Comparison of ENCODE assay signal across 21 mouse cellular contexts in genomic region chr13:115910866-115911449, GRCm38 (mm10).
DNase-seq lines count a peak whose midpoint lies in the region; ATAC-seq lines count a peak whose summit lies in the region.
"Had no signal": no experiment of that assay in that cellular context is flagged by ENCODE, and none has a peak within 500 bp of the region (broad histone marks: within the 10 kb centered on the region; RNA-seq: fewer than 3 reads in every experiment).

No protein-coding gene starts in this region.

- H3K9me3 ChIP-seq in forebrain, embryonic 11.5 days (ENCODE audit: control insufficient read depth, low read length) = no peaks in the 10 kb centered on the region
- H3K9me3 ChIP-seq in forebrain, embryonic 10.5 days = no peaks in the 10 kb centered on the region
- H3K9me3 ChIP-seq in forebrain, embryonic 14.5 days (replicated peaks; ENCODE audit: control insufficient read depth, low read length) = no peaks in the 10 kb centered on the region
- no peaks in the 10 kb centered on the region for H3K9me3 ChIP-seq in hindbrain, embryonic 15.5 days
- H3K9me3 ChIP-seq in midbrain, embryonic 16.5 days (replicated peaks; ENCODE audit: control insufficient read depth, low read length, poor library complexity, severe bottlenecking) = no peaks in the 10 kb centered on the region
- H3K9me3 ChIP-seq: embryonic facial prominence, embryonic 13.5 days; limb, embryonic 15.5 days; liver, embryonic 15.5 days had no signal

- no peak overlapping the region for H3K9ac ChIP-seq in forebrain, embryonic 11.5 days (ENCODE audit: low read length)
- H3K9ac ChIP-seq in forebrain, embryonic 14.5 days (ENCODE audit: low read length) = no peak overlapping the region
- no peak overlapping the region for H3K9ac ChIP-seq in hindbrain, embryonic 15.5 days
- H3K9ac ChIP-seq in midbrain, embryonic 16.5 days (ENCODE audit: low read depth, low read length) = no peak overlapping the region
- H3K9ac ChIP-seq: embryonic facial prominence, embryonic 13.5 days; limb, embryonic 15.5 days; liver, embryonic 15.5 days had no signal

- no peak overlapping the region for H3K4me2 ChIP-seq in forebrain, embryonic 11.5 days (ENCODE audit: low read depth, low read length, severe bottlenecking)
- H3K4me2 ChIP-seq in forebrain, embryonic 14.5 days (ENCODE audit: low read length) = peak overlapping the region; percentile 23; the same call in 1 of the 2 replicates
- peak overlapping the region; percentile 35 for H3K4me2 ChIP-seq in hindbrain, embryonic 15.5 days
- H3K4me2 ChIP-seq in midbrain, embryonic 16.5 days (ENCODE audit: low read length) = peak overlapping the region; percentile 41
- H3K4me2 ChIP-seq: embryonic facial prominence, embryonic 13.5 days; limb, embryonic 15.5 days; liver, embryonic 15.5 days had no signal

- H3K27ac ChIP-seq in forebrain, embryonic 11.5 days (ENCODE audit: low read depth, low read length) = no peak overlapping the region
- no peak overlapping the region for H3K27ac ChIP-seq in forebrain, embryonic 10.5 days
- no peak overlapping the region for H3K27ac ChIP-seq in forebrain, embryonic 14.5 days (ENCODE audit: low read depth, low read length)
- H3K27ac ChIP-seq in hindbrain, embryonic 15.5 days (replicated peaks) = no peak overlapping the region
- H3K27ac ChIP-seq in midbrain, embryonic 16.5 days (ENCODE audit: low read length) = peak overlapping the region; percentile 46; the same call in 1 of the 2 replicates
- H3K27ac ChIP-seq: embryonic facial prominence, embryonic 13.5 days; layer of hippocampus, adult 2 months; limb, embryonic 15.5 days; liver, embryonic 15.5 days had no signal

- peak; percentile 78 for ATAC-seq in forebrain, embryonic 11.5 days (replicated peaks; ENCODE audit: low FRiP score)
- ATAC-seq in forebrain, embryonic 14.5 days = peak; percentile 78
- peak; percentile 71; the same call in 1 of the 2 replicates for ATAC-seq in hindbrain, embryonic 15.5 days (ENCODE audit: low FRiP score, low read depth)
- ATAC-seq in midbrain, embryonic 16.5 days = peak; percentile 87

- WGBS in forebrain, embryonic 11.5 days = 19% methylated on average over 8 of the region's 8 CpGs
- WGBS in forebrain, embryonic 10.5 days = 34% methylated on average over 8 of the region's 8 CpGs
- WGBS in forebrain, embryonic 14.5 days = 4% methylated on average over 8 of the region's 8 CpGs
- WGBS in hindbrain, embryonic 15.5 days = 28% methylated on average over 8 of the region's 8 CpGs
- WGBS in midbrain, embryonic 16.5 days = 16% methylated on average over 8 of the region's 8 CpGs

- H3K4me3 ChIP-seq in forebrain, embryonic 11.5 days (ENCODE audit: low read depth, low read length) = no peak overlapping the region
- H3K4me3 ChIP-seq in forebrain, embryonic 10.5 days = no peak overlapping the region
- H3K4me3 ChIP-seq in forebrain, embryonic 14.5 days (ENCODE audit: low read depth, low read length) = no peak overlapping the region
- no peak overlapping the region for H3K4me3 ChIP-seq in hindbrain, embryonic 15.5 days
- 0 out of 2 replicates have a peak overlapping the region, but pooled peaks have one; percentile 5 for H3K4me3 ChIP-seq in midbrain, embryonic 16.5 days (ENCODE audit: low read depth, low read length)
- H3K4me3 ChIP-seq: embryonic facial prominence, embryonic 13.5 days; layer of hippocampus, adult 2 months; limb, embryonic 15.5 days; liver, embryonic 15.5 days had no signal

- H3K27me3 ChIP-seq in forebrain, embryonic 11.5 days (ENCODE audit: control insufficient read depth, insufficient read depth, low read length) = no peaks in the 10 kb centered on the region
- H3K27me3 ChIP-seq in forebrain, embryonic 10.5 days (ENCODE audit: poor library complexity, severe bottlenecking) = no peaks in the 10 kb centered on the region
- H3K27me3 ChIP-seq in forebrain, embryonic 14.5 days (replicated peaks; ENCODE audit: control insufficient read depth, insufficient read depth, low read length) = no peaks in the 10 kb centered on the region; the same call in 1 of the 2 replicates
- no peaks in the 10 kb centered on the region for H3K27me3 ChIP-seq in hindbrain, embryonic 15.5 days
- H3K27me3 ChIP-seq in midbrain, embryonic 16.5 days (ENCODE audit: control insufficient read depth, insufficient read depth, low read depth, low read length) = no peaks in the 10 kb centered on the region
- H3K27me3 ChIP-seq: embryonic facial prominence, embryonic 13.5 days; limb, embryonic 15.5 days; liver, embryonic 15.5 days had no signal

- DNase-seq in forebrain, embryonic 11.5 days (ENCODE audit: low spot score) = no peak
- no peak for DNase-seq in forebrain, embryonic 10.5 days (ENCODE audit: extremely low spot score, low spot score)
- DNase-seq in forebrain, embryonic 14.5 days (ENCODE audit: low spot score) = peak; percentile 68
- no peak for DNase-seq in urinary bladder, adult 2 months (ENCODE audit: low spot score)
- no peak for DNase-seq in ovary, postnatal 10 days (ENCODE audit: low spot score)
- no peak for DNase-seq in left cerebral cortex, adult 11 months (ENCODE audit: low spot score)
- DNase-seq: adrenal gland, postnatal 25 days; cerebellum, adult 11-12 months; cerebellum, postnatal 25 days; gastrocnemius, postnatal 36 days; kidney, adult 2 months; kidney, postnatal 14 days; layer of hippocampus, postnatal 36 days; thymus, postnatal 14 days had no signal

- H3K36me3 ChIP-seq in forebrain, embryonic 11.5 days (ENCODE audit: control insufficient read depth, insufficient read depth, low read length) = no peaks in the 10 kb centered on the region
- H3K36me3 ChIP-seq in forebrain, embryonic 10.5 days (replicated peaks) = no peaks in the 10 kb centered on the region
- H3K36me3 ChIP-seq in forebrain, embryonic 14.5 days (ENCODE audit: control insufficient read depth, insufficient read depth, low read length) = no peaks in the 10 kb centered on the region
- H3K36me3 ChIP-seq in hindbrain, embryonic 15.5 days = no peaks in the 10 kb centered on the region
- H3K36me3 ChIP-seq in midbrain, embryonic 16.5 days (ENCODE audit: control insufficient read depth, insufficient read depth, low read length) = no peaks in the 10 kb centered on the region
- H3K36me3 ChIP-seq: embryonic facial prominence, embryonic 13.5 days; G1E; limb, embryonic 15.5 days; liver, embryonic 15.5 days had no signal

- no peaks in the 10 kb centered on the region for H3K4me1 ChIP-seq in forebrain, embryonic 11.5 days (replicated peaks; ENCODE audit: control insufficient read depth, insufficient read depth, low read length)
- peaks cover 17% of the 10 kb centered on the region for H3K4me1 ChIP-seq in forebrain, embryonic 10.5 days
- H3K4me1 ChIP-seq in forebrain, embryonic 14.5 days (ENCODE audit: control insufficient read depth, insufficient read depth, low read length) = peaks cover 7% of the 10 kb centered on the region
- H3K4me1 ChIP-seq in hindbrain, embryonic 15.5 days (replicated peaks) = 0 out of 2 replicates have a peak, but pooled peaks cover 3% of the 10 kb centered on the region
- H3K4me1 ChIP-seq in midbrain, embryonic 16.5 days (ENCODE audit: control insufficient read depth, insufficient read depth, low read length) = peaks cover 2% of the 10 kb centered on the region; the same call in 1 of the 2 replicates
- H3K4me1 ChIP-seq: embryonic facial prominence, embryonic 13.5 days; limb, embryonic 15.5 days; liver, embryonic 15.5 days had no signal
